Mouse (Mus musculus) lung, postnatal 0 days (tissue): ENCODE data around the gene Atxn7.

Experiments
- CTCF ChIP-seq: IDR thresholded peaks from 2 replicates; pipeline ENCODE4 v1.5.1; 2016; ENCODE audit warnings: antibody characterized with exemption, mild to moderate bottlenecking
- EP300 ChIP-seq: IDR thresholded peaks from 2 replicates; pipeline ENCODE4 v1.6.1; 2016; ENCODE audit warnings: antibody characterized with exemption, mild to moderate bottlenecking, control low read depth

DNA sequence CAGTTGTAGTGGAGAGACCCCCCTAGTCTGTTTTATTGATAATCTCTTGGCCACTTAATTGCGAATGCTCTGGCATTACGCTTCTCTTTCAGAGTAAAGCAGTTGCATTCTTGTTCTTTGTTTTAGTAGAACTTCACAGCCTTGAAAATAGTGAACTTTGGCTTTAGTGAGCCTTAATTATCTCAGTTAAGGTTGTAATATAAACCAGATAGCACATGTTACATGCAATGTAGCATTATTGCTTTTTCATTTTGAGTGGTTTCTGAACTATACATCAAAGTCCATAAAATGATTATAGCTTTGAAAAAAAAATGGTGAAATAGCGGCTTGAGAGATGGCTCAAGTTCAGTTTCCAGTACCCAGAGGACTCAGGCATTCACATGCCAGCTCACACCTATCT lies 9.3 kb downstream of the Atxn7 start:
- no peak for TF ChIP-seq EP300
- TF ChIP-seq CTCF: no peak
